In the genomic region with DNA sequence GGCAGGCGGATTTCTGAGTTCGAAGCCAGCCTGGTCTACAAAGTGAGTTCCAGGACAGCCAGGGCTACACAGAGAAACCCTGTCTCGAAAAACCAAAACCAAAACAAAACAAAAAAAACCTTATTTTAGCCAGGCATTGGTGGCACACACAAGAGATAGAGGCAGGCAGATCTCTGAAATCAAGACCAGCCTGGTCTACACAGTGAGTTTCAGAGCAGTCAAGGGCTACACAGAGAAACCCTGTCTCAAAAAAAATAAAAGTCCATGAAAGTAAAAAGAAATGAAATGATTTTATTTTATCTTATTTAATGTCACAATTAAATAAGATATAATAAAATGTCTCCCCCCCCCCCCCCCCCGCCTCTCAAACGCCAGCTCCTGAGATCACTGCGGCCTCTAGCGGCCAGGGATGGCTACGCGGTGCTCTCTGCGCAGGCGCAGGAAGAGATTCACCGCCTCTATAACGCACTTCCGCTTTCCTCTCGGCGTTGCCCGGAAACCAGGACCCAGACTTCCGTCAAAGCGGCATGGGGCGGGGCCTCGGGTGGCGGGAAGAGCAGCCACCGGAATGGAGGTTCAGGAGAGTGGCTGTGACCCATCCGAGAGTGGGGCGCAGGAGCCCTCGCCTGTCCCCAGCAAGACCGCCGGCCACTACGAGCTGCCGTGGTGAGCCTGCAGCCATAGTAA, we compare ENCODE assay signal across 8 mouse cellular contexts. TPM values are rescaled to one million over a fixed set of nuclear protein-coding genes. Genes with fewer than 3 reads are reported as not detected.
DNase-seq lines count a peak whose midpoint lies in the region; ATAC-seq lines count a peak whose summit lies in the region.

No protein-coding gene starts in this region.

- H3K4me3 ChIP-seq in hindbrain, embryonic 16.5 days (ENCODE audit: low read length) = peak overlapping the region; percentile 98
- H3K4me3 ChIP-seq in macrophage (ENCODE audit: inconsistent target) = peak overlapping the region; percentile 86

- 7% methylated on average over 30 of the region's 30 CpGs for WGBS in hindbrain, embryonic 16.5 days
- 9% methylated on average over 24 of the region's 30 CpGs for WGBS in macrophage (ENCODE audit: missing documents)

- ATAC-seq in hindbrain, embryonic 16.5 days = peak; percentile 97

- H3K27ac ChIP-seq in hindbrain, embryonic 16.5 days (ENCODE audit: low read depth, low read length) = no peak overlapping the region
- H3K27ac ChIP-seq in macrophage = peak overlapping the region; percentile 73

- H3K79me2 ChIP-seq in macrophage (ENCODE audit: inconsistent target) = peaks cover 36% of the 10 kb centered on the region

- H3K36me3 ChIP-seq in hindbrain, embryonic 16.5 days (ENCODE audit: control insufficient read depth, insufficient read depth, low read length) = no peaks in the 10 kb centered on the region
- peaks cover 7% of the 10 kb centered on the region; the same call in 1 of the 2 replicates for H3K36me3 ChIP-seq in macrophage (ENCODE audit: inconsistent target)

- no peaks in the 10 kb centered on the region for H3K27me3 ChIP-seq in hindbrain, embryonic 16.5 days (replicated peaks; ENCODE audit: control insufficient read depth, insufficient read depth, low read length)

- peaks cover 7% of the 10 kb centered on the region for H3K4me1 ChIP-seq in hindbrain, embryonic 16.5 days (ENCODE audit: control insufficient read depth, insufficient read depth, low read depth, low read length)

- no peaks in the 10 kb centered on the region for H3K9me3 ChIP-seq in hindbrain, embryonic 16.5 days (ENCODE audit: control insufficient read depth, low read length)

- DNase-seq in R1 (ENCODE audit: low read depth, low spot score) = peak; percentile 98
- peak; percentile 98 to 99 for DNase-seq in cerebellum, postnatal 25 days
- peak; percentile 95 to 97 for DNase-seq in frontal cortex, postnatal 36 days (ENCODE audit: low spot score in 2 of 2)
- peak; percentile 98 to 99 for DNase-seq in left cerebral cortex, adult 18-20 months (ENCODE audit: low spot score in 2 of 2)
- peak; percentile 96 for DNase-seq in right cerebral cortex, adult 18-20 months
- peak; percentile 90 for DNase-seq in urinary bladder, postnatal 10 days (ENCODE audit: low spot score)

- peak overlapping the region; percentile 97 for H3K4me2 ChIP-seq in hindbrain, embryonic 16.5 days (ENCODE audit: low read length)

- peak overlapping the region; percentile 91 for H3K9ac ChIP-seq in hindbrain, embryonic 16.5 days (ENCODE audit: low read depth, low read length)

RNA-seq across cellular contexts. Expression of a gene that starts 1.2 kb away (rescaled TPM):
- polyA plus RNA-seq in hindbrain, embryonic 16.5 days (2015; fragmentation: Nextera tagmentation; extraction: Ambion mirVana) = 189 and 192 TPM in 2 replicates
- 10 to 100 TPM; 54.9 to 64.6 TPM for total RNA-seq in left cerebral cortex, adult 18-20 months (2021)
- total RNA-seq in macrophage (2018; cell fraction: chromatin; rRNA removed) = 100 to 1,000 TPM in 23 of 26 experiments, 10 to 100 TPM in 3; 50.1 to 375 (median 230) TPM
- total RNA-seq in macrophage (2018; cell fraction: cytosol; rRNA removed) = 100 to 1,000 TPM in 3 of 26 experiments, 10 to 100 TPM in 23; 48.7 to 120 (median 76.1) TPM
- 100 to 1,000 TPM in 20 of 26 experiments, 10 to 100 TPM in 6; 41.1 to 290 (median 182) TPM for total RNA-seq in macrophage (2018; cell fraction: nucleus; rRNA removed)
- polyA plus RNA-seq in macrophage (2018) = 65.2 to 94.5 TPM (median 74.5 TPM) in 3 replicates

RNA-seq across cellular contexts. Expression of a gene that starts 22.4 kb away (rescaled TPM):
- 0.22 and 0.45 TPM in 2 replicates for polyA plus RNA-seq in hindbrain, embryonic 16.5 days (2015; fragmentation: Nextera tagmentation; extraction: Ambion mirVana)
- under 1 TPM in 1 of 2 experiments, not detected in 1; 0.21 TPM for total RNA-seq in left cerebral cortex, adult 18-20 months (2021)
- not detected for total RNA-seq in macrophage (2018; cell fraction: chromatin; rRNA removed)
- total RNA-seq in macrophage (2018; cell fraction: cytosol; rRNA removed) = under 1 TPM in 2 of 26 experiments, not detected in 24; 0.05 to 0.06 TPM
- total RNA-seq in macrophage (2018; cell fraction: nucleus; rRNA removed) = not detected
- polyA plus RNA-seq in macrophage (2018) = not detected in 3 replicates

RNA-seq across cellular contexts. Expression of a gene that starts 30.1 kb away (rescaled TPM):
- polyA plus RNA-seq in hindbrain, embryonic 16.5 days (2015; fragmentation: Nextera tagmentation; extraction: Ambion mirVana) = 14.4 and 15.8 TPM in 2 replicates
- 100 to 1,000 TPM; 116 to 119 TPM for total RNA-seq in left cerebral cortex, adult 18-20 months (2021)
- 10 to 100 TPM; 11.8 to 85.0 (median 49.1) TPM for total RNA-seq in macrophage (2018; cell fraction: chromatin; rRNA removed)
- 10 to 100 TPM; 12.8 to 32.5 (median 20.5) TPM for total RNA-seq in macrophage (2018; cell fraction: cytosol; rRNA removed)
- 10 to 100 TPM; 18.9 to 60.9 (median 39.2) TPM for total RNA-seq in macrophage (2018; cell fraction: nucleus; rRNA removed)
- 12.7 to 25.8 TPM (median 14.6 TPM) in 3 replicates for polyA plus RNA-seq in macrophage (2018)

RNA-seq across cellular contexts. Expression of a gene that starts 32.5 kb away (rescaled TPM):
- 2.1 and 2.6 TPM in 2 replicates for polyA plus RNA-seq in hindbrain, embryonic 16.5 days (2015; fragmentation: Nextera tagmentation; extraction: Ambion mirVana)
- total RNA-seq in left cerebral cortex, adult 18-20 months (2021) = 1 to 10 TPM; 1.6 to 3.3 TPM
- total RNA-seq in macrophage (2018; cell fraction: chromatin; rRNA removed) = 1,000 to 10,000 TPM in 1 of 26 experiments, 100 to 1,000 TPM in 25; 103 to 1,091 (median 578) TPM
- 100 to 1,000 TPM; 220 to 372 (median 288) TPM for total RNA-seq in macrophage (2018; cell fraction: cytosol; rRNA removed)
- total RNA-seq in macrophage (2018; cell fraction: nucleus; rRNA removed) = 100 to 1,000 TPM in 25 of 26 experiments, 10 to 100 TPM in 1; 99.9 to 631 (median 425) TPM
- 185 to 303 TPM (median 275 TPM) in 3 replicates for polyA plus RNA-seq in macrophage (2018)

RNA-seq across cellular contexts. Expression of a gene that starts 56.9 kb away (rescaled TPM):
- polyA plus RNA-seq in hindbrain, embryonic 16.5 days (2015; fragmentation: Nextera tagmentation; extraction: Ambion mirVana) = 332 and 340 TPM in 2 replicates
- 100 to 1,000 TPM; 322 to 329 TPM for total RNA-seq in left cerebral cortex, adult 18-20 months (2021)
- 100 to 1,000 TPM; 156 to 239 (median 217) TPM for total RNA-seq in macrophage (2018; cell fraction: chromatin; rRNA removed)
- 100 to 1,000 TPM; 134 to 180 (median 160) TPM for total RNA-seq in macrophage (2018; cell fraction: cytosol; rRNA removed)
- total RNA-seq in macrophage (2018; cell fraction: nucleus; rRNA removed) = 100 to 1,000 TPM; 156 to 225 (median 183) TPM
- polyA plus RNA-seq in macrophage (2018) = 92.6 to 190 TPM (median 145 TPM) in 3 replicates
